Mouse (Mus musculus) CD4-positive, CD25-positive, alpha-beta regulatory T cell, adult 2 months (primary cell): Measurements from ENCODE around the gene Cox4i2.

Experiments used
- DNase-seq: peaks from one replicate; pipeline ENCODE4 v3.0.0-alpha.2; 2012; ENCODE audit warnings: low read depth, low spot score

Gene Cox4i2

GRCm38 (mm10) chr2:152734984-152735383 lies 19.0 kb upstream of the Cox4i2 start:
- peak; percentile 87 for DNase-seq

- peak; percentile 75 for DNase-seq
These were observed 17.8 kb upstream of the Cox4i2 start, which contains the start of gene Id1 for GRCm38 (mm10) chr2:152736090-152736601. Gene Id1 (plus strand): TSS chr2:152736251.

DNA sequence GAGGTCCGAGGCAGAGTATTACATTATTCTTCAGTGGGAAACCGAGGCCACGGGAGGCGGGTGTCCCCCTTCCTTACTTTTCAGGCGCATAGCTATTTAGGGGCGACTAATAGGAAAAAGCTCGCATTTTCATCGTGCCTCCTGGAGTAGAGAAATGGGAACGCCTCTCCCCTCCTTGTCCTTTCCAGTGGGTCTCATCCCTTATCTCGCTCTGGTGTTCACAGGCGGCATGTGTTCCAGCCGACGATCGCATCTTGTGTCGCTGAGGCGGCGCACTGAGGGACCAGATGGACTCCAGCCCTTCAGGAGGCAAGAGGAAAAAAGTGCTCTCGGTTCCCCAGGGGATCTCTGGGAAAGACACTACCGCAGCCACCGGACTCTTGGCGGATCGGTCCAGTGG lies 17.2 kb upstream of the Cox4i2 start:
- DNase-seq = peak; percentile 23

DNA sequence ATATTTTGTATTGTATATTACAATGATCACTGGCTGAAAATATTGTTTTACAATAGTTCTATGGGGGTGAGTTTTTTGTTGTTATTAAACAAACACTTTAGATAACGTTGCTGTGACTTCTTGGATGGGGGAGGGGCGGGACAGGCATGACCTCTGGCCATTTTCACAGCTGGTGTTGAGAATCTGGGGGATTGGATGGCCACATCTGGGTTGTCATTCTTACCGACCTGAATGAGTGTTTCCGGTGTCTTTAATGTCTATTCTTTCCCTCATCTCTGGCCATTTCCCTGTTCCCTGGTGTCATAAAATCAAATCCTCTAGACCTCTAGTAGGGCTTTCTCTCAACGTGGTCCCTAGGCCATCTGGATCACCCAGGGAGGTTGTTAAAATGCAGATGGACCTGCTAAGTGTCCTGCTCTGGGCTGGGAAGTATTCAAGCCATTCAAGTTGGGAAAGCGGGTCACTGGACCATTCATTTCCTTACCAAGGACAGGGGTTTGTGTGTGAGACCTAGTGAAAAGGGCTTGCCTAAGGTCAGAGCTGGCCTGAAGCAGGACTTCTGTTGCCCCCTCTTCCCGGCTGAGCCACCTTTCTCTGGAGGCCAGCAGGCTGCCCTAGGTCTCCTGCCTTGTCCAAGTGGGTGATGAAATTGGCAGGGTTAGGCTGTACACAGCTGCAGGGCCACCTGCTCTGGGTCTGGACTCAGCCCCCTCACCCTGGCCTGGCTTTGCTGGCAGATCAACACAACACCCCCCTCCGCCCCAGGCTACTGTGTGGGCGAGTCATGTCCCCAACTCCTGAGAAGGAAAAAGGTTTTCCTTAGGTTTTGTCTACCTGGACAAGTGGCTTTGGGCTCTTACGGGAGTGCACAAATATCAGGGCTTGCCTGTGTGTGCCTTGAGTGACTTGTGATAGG lies 16.4 kb upstream of the Cox4i2 start:
- DNase-seq = no peak

GRCm38 (mm10) chr2:152738341-152738740 lies 15.6 kb upstream of the Cox4i2 start:
- no peak for DNase-seq

- peak; percentile 59 for DNase-seq
These were observed 14.7 kb upstream of the Cox4i2 start for GRCm38 (mm10) chr2:152739031-152739841.

GRCm38 (mm10) chr2:152739842-152740260 lies 14.1 kb upstream of the Cox4i2 start:
- no peak for DNase-seq

GRCm38 (mm10) chr2:152740490-152740889 lies 13.5 kb upstream of the Cox4i2 start:
- DNase-seq = no peak

GRCm38 (mm10) chr2:152741153-152742041 lies 12.6 kb upstream of the Cox4i2 start:
- DNase-seq = peak; percentile 30

DNA sequence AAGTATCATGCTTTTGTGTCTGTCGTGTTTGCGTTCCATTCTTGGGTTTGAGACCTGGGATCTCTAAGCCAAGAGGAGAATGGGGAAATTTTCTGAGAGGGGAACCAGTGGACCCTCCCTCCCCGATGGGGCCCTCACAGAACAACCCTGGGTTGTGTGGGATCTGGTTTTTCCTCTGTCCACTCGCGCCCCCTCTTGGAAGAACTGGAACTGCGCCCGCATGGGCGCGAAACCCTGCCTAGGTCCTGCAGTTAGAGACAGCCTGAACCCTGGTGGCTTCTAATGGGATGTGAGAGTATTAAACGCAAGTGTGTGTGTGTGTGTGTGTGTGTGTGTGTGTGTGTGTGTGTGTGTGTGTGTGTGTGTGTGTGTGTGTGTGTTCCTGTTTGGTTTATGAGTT lies 11.5 kb upstream of the Cox4i2 start:
- DNase-seq = peak; percentile 55

GRCm38 (mm10) chr2:152756474-152757393 lies 2.8 kb downstream of the Cox4i2 start:
- no peak for DNase-seq

GRCm38 (mm10) chr2:152757478-152757877 lies 3.5 kb downstream of the Cox4i2 start:
- no peak for DNase-seq

- DNase-seq = no peak
These were observed 4.4 kb downstream of the Cox4i2 start for GRCm38 (mm10) chr2:152758351-152758750.

GRCm38 (mm10) chr2:152763310-152763709 lies 9.3 kb downstream of the Cox4i2 start:
- no peak for DNase-seq

GRCm38 (mm10) chr2:152764172-152765044 lies 10.4 kb downstream of the Cox4i2 start:
- DNase-seq = no peak

DNA sequence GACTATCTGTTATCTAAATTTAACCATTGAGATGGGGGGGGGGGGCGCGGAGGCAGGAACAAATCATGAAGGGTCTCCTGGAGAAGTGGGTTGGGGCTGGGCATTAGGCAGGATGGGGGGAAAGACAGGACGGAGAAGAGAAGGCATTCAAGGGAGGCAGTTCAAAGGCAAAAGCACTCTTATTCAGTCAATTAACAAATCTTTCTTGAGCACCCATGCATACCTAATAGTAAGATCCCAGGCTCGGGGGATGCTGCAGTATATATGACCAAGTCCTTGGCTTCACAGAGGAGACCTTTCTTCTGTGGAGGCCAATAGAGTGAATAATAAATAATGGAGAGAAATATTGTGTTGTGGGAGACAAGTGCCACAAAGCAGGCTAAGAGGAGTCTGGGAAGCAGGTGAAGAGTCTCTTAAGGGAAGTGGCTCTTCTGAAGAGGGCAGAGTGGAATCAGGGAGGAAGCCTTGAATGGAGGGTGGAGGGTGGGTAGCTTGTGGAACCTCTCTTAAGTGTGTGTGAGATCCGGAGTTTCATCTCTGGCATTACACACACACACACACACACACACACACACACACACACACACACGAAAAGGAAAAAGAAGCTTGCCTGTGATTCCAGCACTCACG lies 11.2 kb downstream of the Cox4i2 start:
- no peak for DNase-seq

DNA sequence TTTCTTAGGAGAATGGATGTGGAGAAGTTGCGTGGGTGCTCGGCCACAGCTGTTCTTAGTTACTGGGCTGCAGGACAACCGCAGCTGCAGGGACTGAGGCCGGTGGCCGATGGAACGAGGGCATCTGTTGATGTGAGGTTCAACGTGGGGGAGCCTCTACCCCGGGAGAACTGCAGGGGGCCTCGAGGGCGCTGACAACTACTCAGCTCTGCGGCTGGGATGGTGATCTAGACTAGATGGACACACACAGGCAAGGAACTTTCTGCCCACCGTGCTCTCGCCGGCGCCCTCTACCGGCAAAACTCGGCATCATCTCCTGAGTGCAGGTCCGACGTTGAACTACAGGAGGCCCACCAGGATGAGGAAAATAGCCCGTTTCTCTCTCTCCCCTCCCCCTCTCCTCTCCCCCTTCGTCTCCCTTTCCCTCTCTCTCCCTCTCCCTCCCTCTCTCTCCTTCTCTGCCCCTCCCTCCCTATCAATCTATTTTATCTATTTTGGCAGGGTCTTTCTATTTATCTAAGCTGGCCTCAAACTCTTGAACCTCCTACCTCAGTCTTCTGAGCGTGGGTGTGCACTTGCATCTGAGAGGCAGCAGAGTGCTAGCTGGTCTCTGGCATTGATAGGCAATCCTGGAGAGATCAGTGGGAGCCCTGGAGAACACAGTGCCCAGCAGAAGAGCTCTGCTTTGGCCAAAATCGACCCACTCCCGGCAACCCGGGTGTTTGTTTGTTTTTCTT lies 12.6 kb downstream of the Cox4i2 start:
- DNase-seq = peak; percentile 92
